Mouse (Mus musculus) liver, adult 2 months (tissue): ENCODE measurements around the gene Olfr800.

Experiments used
- CTCF ChIP-seq: fragments of 200-500 bp; IDR thresholded peaks from 2 replicates; pipeline ENCODE4 v1.5.1; 2011; ENCODE audit warnings: low read depth, low read length, control low read depth
- POLR2A ChIP-seq: fragments of 200-500 bp; IDR thresholded peaks from 2 replicates; pipeline ENCODE4 v1.6.1; 2011; ENCODE audit warnings: low read length, control low read depth; ENCODE audit not compliant: insufficient read depth; ENCODE audit errors: extremely low read depth

DNA sequence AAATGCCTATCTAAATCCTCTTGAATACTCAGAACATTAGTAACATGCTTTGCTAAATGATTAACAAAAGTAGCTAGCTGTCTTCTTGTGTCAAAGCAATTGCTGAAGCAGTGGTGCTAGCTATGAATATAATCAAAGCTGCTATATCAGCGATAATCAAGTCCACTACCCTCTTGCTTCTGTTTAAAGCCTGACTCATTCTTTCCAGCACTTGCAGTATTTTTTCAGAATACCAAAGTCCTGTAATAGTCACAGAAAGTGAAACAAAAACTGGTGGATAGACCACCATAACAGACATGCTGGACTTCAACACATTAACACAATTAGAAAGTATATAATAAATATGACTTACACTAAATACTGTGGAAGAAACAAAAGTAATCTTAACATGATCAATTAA lies 5.7 kb upstream of the Olfr800 start:
- TF ChIP-seq CTCF (no peak), POLR2A (no peak)
